Mouse (Mus musculus): ENCODE results near the gene Zfp354b. TPM values are rescaled to one million over a fixed set of nuclear protein-coding genes. Genes with fewer than 3 reads are reported as not detected.

Zfp354b gene
- polyA plus RNA-seq, 1 experiment, result 3.2 TPM

DNA sequence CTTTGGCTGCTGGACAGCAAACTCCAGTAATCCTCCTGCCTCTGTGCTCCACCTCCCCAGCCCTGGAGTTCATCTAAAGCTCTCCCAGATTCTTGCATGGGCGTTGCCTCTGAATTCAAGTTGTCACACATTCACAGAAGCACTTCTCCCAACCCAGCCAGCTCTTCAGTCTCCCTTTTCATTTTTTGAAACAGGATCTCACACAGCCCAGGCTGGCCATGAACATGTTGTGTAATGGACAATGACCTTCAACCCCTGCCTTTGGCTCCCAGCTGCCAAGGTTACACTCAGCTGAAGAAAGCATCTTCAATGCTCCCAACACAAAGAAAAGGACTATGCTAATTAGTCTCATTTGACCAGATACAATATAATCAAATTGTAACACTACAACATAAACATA lies 18.1 kb downstream of the Zfp354b start:
- Histone ChIP-seq H3K4me3 (ENCODE audit: insufficient read depth, low read depth, low read length) (no peak overlapping the region), H3K4me1 (ENCODE audit: control insufficient read depth, insufficient read depth, insufficient read length, low read length) (no peaks in the 10 kb centered on the region), H3K27ac (replicated peaks; ENCODE audit: low read depth, low read length) (no peak overlapping the region)

DNA sequence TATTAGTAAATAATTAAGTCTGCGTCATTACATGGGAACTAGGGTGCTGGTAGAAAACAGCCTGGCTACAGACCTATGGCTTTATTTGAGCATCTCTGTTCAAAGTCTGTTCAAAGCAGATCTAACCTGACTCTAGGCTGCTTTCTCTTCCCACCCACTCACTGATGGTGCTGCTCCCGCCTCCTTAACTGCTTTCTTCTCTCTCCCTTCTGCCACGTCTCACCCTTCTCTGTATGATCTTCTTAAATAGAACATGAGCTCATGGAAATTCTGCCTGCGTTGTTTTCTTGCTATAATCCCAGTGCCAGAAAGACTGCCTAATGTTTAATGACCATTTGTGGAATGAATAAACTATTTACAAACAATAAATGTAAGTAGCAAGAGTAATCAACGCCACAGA lies 23.3 kb downstream of the Zfp354b start:
- Histone ChIP-seq H3K27ac (replicated peaks; ENCODE audit: low read depth, low read length) (no peak overlapping the region), H3K4me1 (ENCODE audit: control insufficient read depth, insufficient read depth, insufficient read length, low read length) (no peaks in the 10 kb centered on the region), H3K4me3 (ENCODE audit: insufficient read depth, low read depth, low read length) (no peak overlapping the region)

DNA sequence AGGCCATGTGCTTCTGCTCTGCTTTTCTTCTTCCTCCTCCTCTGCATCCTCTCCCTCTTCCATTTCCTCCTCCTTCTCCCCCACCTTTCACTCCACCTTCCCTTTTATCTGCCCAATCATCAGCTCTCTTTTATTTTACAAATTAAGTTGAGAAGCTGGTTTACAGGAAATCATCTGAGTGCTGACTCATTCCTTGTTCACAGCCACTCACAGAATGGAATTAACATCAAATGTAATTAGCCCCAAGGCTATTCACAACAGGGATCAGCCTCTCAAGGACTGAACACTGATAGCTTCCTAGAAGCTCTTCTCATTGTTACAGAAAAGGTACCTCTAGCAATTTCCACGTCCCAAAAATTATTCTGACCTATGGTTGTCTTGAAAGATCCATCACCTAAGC lies 34.1 kb downstream of the Zfp354b start:
- Histone ChIP-seq H3K4me1 (ENCODE audit: control insufficient read depth, insufficient read depth, insufficient read length, low read length) (no peaks in the 10 kb centered on the region), H3K4me3 (ENCODE audit: insufficient read depth, low read depth, low read length) (no peak overlapping the region), H3K27ac (replicated peaks; ENCODE audit: low read depth, low read length) (no peak overlapping the region)

GRCm38 (mm10) chr11:50892441-50892840 lies 39.0 kb downstream of the Zfp354b start:
- Histone ChIP-seq H3K4me3 (ENCODE audit: insufficient read depth, low read depth, low read length) (no peak overlapping the region), H3K4me1 (ENCODE audit: control insufficient read depth, insufficient read depth, insufficient read length, low read length) (no peaks in the 10 kb centered on the region), H3K27ac (replicated peaks; ENCODE audit: low read depth, low read length) (no peak overlapping the region)

DNA sequence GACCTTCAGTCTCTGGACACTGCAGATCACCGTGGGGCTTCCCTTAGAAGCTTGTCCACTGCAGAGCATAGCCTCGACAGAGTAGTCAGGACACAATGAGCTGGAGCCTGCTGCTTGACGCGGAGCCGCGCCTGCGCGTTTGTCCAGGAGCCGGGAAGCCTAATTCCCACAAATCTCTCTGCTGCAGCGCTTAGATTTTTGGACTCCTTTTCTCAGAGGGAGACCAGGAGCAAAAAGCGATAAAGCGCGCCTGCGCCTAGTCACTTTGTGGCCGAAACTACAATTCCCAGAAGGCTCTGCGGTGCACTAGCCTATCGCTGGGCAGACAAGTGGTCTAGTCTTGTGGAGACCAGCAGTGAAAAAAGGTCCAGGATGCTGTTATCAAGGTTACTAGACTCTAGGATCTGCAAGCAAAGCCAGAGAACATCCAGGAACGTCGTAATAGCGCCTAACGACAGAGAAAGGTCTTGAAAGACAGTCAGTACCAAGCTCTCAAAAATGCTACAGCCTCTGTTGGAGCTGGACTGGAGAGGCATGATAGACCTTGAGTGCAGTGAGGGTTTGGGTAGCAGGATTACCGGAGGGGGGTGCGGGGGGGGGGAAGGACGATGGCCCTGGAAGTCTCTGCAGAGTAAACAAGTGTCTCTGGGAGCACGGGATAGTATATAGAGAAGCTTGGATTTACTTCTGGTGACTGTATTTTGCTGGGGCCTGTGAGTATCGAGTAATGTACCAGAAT lies 43.9 kb downstream of the Zfp354b start, which contains the start of gene Zfp454:
Gene Zfp454, minus strand, starts transcription at position 262 of the 739 bp plus-strand sequence.
- Histone ChIP-seq H3K4me1 (ENCODE audit: control insufficient read depth, insufficient read depth, insufficient read length, low read length) (no peaks in the 10 kb centered on the region), H3K27ac (replicated peaks; ENCODE audit: low read depth, low read length) (no peak within 1 kb of the TSS), H3K4me3 (ENCODE audit: insufficient read depth, low read depth, low read length) (peak within 1 kb of the TSS; percentile 56)

GRCm38 (mm10) chr11:50886933-50887293 lies 44.5 kb downstream of the Zfp354b start:
- Histone ChIP-seq H3K4me3 (ENCODE audit: insufficient read depth, low read depth, low read length) (peak overlapping the region; percentile 56), H3K27ac (replicated peaks; ENCODE audit: low read depth, low read length) (no peak overlapping the region), H3K4me1 (ENCODE audit: control insufficient read depth, insufficient read depth, insufficient read length, low read length) (no peaks in the 10 kb centered on the region)

DNA sequence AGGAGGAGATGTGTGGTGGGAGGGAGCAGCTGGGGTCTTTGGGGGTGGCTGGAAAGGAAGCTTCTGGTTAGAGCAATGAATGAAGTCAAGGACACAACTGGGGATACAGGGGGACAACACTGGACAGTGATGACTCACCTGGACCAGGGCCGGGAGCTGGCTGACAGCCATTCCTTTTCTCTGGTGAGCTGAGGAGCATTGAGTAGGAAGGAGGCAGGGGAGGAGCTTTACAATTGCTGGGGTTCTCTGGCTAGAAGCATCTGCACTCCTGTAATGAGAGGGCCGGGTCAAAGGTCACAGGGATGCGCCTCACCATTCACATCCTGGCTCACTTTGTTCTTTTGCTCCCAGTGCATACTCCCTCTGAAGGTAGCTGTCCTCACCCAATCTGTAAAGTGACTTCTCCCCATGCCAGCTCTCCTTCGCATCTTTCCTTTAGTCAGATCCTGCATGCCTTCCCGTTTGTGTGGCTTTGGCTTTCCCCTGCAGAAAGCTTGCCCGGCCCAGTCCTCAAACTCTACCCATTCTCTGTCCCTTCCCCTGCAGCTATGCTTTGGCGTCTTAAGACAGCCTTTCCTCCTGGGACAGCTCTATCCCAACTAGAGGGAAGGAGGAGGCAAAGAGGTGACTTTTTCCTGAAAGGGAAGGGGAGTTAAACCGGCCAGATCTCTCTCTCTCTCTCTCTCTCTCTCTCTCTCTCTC lies 45.1 kb downstream of the Zfp354b start:
- Histone ChIP-seq H3K4me1 (ENCODE audit: control insufficient read depth, insufficient read depth, insufficient read length, low read length) (no peaks in the 10 kb centered on the region), H3K27ac (replicated peaks; ENCODE audit: low read depth, low read length) (no peak overlapping the region), H3K4me3 (ENCODE audit: insufficient read depth, low read depth, low read length) (peak overlapping the region; percentile 56)

GRCm38 (mm10) chr11:50883756-50884155 lies 47.7 kb downstream of the Zfp354b start:
- Histone ChIP-seq H3K4me1 (ENCODE audit: control insufficient read depth, insufficient read depth, insufficient read length, low read length) (no peaks in the 10 kb centered on the region), H3K27ac (replicated peaks; ENCODE audit: low read depth, low read length) (no peak overlapping the region), H3K4me3 (ENCODE audit: insufficient read depth, low read depth, low read length) (no peak overlapping the region)

- no peak overlapping the region for H3K27ac ChIP-seq (replicated peaks; ENCODE audit: low read depth, low read length)
- no peak overlapping the region for H3K4me3 ChIP-seq (ENCODE audit: insufficient read depth, low read depth, low read length)
These were observed 52.8 kb downstream of the Zfp354b start for GRCm38 (mm10) chr11:50878641-50879040.

More at GRCm38 (mm10) chr11:50878641-50879040, 52.8 kb downstream of the Zfp354b start:
- H3K4me1 ChIP-seq (ENCODE audit: control insufficient read depth, insufficient read depth, insufficient read length, low read length), result no peaks in the 10 kb centered on the region

Other genes with a start within 250 kb of the Zfp354b start
- 1.3 and 1.8 TPM in 2 replicates for gene Zfp354c, start 103.9 kb downstream of the Zfp354b start, polyA plus RNA-seq (2012; ENCODE audit: insufficient read depth, insufficient read length, missing spikeins)
- 0.71 and 1.1 TPM in 2 replicates for gene Zfp879, start 90.1 kb downstream of the Zfp354b start, polyA plus RNA-seq (2012; ENCODE audit: insufficient read depth, insufficient read length, missing spikeins)
- not detected in 2 replicates for gene Grm6, start 80.9 kb downstream of the Zfp354b start, polyA plus RNA-seq (2012; ENCODE audit: insufficient read depth, insufficient read length, missing spikeins)
- gene Zfp454, start 44.0 kb downstream of the Zfp354b start, polyA plus RNA-seq (2012; ENCODE audit: insufficient read depth, insufficient read length, missing spikeins), result 0.75 and 1.6 TPM in 2 replicates
- 8.5 and 9.8 TPM in 2 replicates for gene Zfp2, start 15.5 kb downstream of the Zfp354b start, polyA plus RNA-seq (2012; ENCODE audit: insufficient read depth, insufficient read length, missing spikeins)
- gene 4933414I15Rik, start 12.1 kb upstream of the Zfp354b start, polyA plus RNA-seq (2012; ENCODE audit: insufficient read depth, insufficient read length, missing spikeins), result not detected in 2 replicates
- not detected in 2 replicates for gene Prop1, start 22.1 kb upstream of the Zfp354b start, polyA plus RNA-seq (2012; ENCODE audit: insufficient read depth, insufficient read length, missing spikeins)
- gene Olfr1378, start 34.9 kb upstream of the Zfp354b start, polyA plus RNA-seq (2012; ENCODE audit: insufficient read depth, insufficient read length, missing spikeins), result not detected in 2 replicates
- not detected in 2 replicates for gene Olfr1377, start 50.3 kb upstream of the Zfp354b start, polyA plus RNA-seq (2012; ENCODE audit: insufficient read depth, insufficient read length, missing spikeins)
- not detected in 2 replicates for gene Olfr51, start 72.0 kb upstream of the Zfp354b start, polyA plus RNA-seq (2012; ENCODE audit: insufficient read depth, insufficient read length, missing spikeins)
- not detected in 2 replicates for gene Olfr54, start 82.6 kb upstream of the Zfp354b start, polyA plus RNA-seq (2012; ENCODE audit: insufficient read depth, insufficient read length, missing spikeins)
- gene Olfr1375, start 116.5 kb upstream of the Zfp354b start, polyA plus RNA-seq (2012; ENCODE audit: insufficient read depth, insufficient read length, missing spikeins), result not detected in 2 replicates
- 1.6 and 2.6 TPM in 2 replicates for gene Zfp354a, start 127.6 kb upstream of the Zfp354b start, polyA plus RNA-seq (2012; ENCODE audit: insufficient read depth, insufficient read length, missing spikeins)